Mouse (Mus musculus): Measurements from ENCODE around the gene Rit1. TPM values are rescaled to one million over a fixed set of nuclear protein-coding genes. Genes with fewer than 3 reads are reported as not detected.
"Not testable (repeated sequence)": the region's sequence is repeated elsewhere in the genome, so short reads cannot be mapped to it uniquely, and the experiment has no call there.

Rit1 gene
- total RNA-seq, 2 experiments from 2014 or later, result 49.1 to 49.9 TPM

GRCm38 (mm10) chr3:88719098-88719497 lies 2.5 kb downstream of the Rit1 start:
- intact Hi-C loops (cut with DNase I), result no loop called here
- no peak for DNase-seq (ENCODE audit: low spot score in 2 of 2)

GRCm38 (mm10) chr3:88736556-88736955 lies 19.9 kb downstream of the Rit1 start:
- DNase-seq (ENCODE audit: low spot score in 2 of 2), result no peak
- intact Hi-C loops (cut with DNase I), result loop anchor here (5.0 kb wide), 1 partner anchor 59 kb away; no protein-coding TSS in a partner anchor

- intact Hi-C loops (cut with DNase I), result loop anchor here (2.0 to 5.0 kb wide), 2 partner anchors 61 to 148 kb away; no protein-coding TSS in a partner anchor
- peak; percentile 37 to 43 for DNase-seq (ENCODE audit: low spot score in 2 of 2)
Measured at GRCm38 (mm10) chr3:88738641-88739040, 22.0 kb downstream of the Rit1 start.

GRCm38 (mm10) chr3:88740147-88740546 lies 23.5 kb downstream of the Rit1 start:
- intact Hi-C loops (cut with DNase I), result no loop called here
- DNase-seq (ENCODE audit: low spot score in 2 of 2), result no peak

GRCm38 (mm10) chr3:88745534-88745933 lies 28.9 kb downstream of the Rit1 start:
- intact Hi-C loops (cut with DNase I), result no loop called here
- no peak for DNase-seq (ENCODE audit: low spot score in 2 of 2)

- DNase-seq (ENCODE audit: low spot score in 2 of 2), result no peak
- intact Hi-C loops (cut with DNase I), result no loop called here
Measured at GRCm38 (mm10) chr3:88746139-88746870, 29.7 kb downstream of the Rit1 start.

GRCm38 (mm10) chr3:88746871-88747231 lies 30.2 kb downstream of the Rit1 start:
- intact Hi-C loops (cut with DNase I), result no loop called here
- DNase-seq (ENCODE audit: low spot score in 2 of 2), result no peak

GRCm38 (mm10) chr3:88754283-88754682 lies 37.6 kb downstream of the Rit1 start:
- DNase-seq (ENCODE audit: low spot score in 2 of 2), result no peak
- intact Hi-C loops (cut with DNase I), result no loop called here

GRCm38 (mm10) chr3:88755541-88755940 lies 38.9 kb downstream of the Rit1 start:
- intact Hi-C loops (cut with DNase I), result no loop called here
- no peak for DNase-seq (ENCODE audit: low spot score in 2 of 2)

GRCm38 (mm10) chr3:88756276-88756675 lies 39.6 kb downstream of the Rit1 start:
- peak in 1 of 2 experiments; percentile 41 for DNase-seq (ENCODE audit: low spot score in 2 of 2)
- intact Hi-C loops (cut with DNase I), result no loop called here

GRCm38 (mm10) chr3:88758045-88758500 lies 41.4 kb downstream of the Rit1 start:
- intact Hi-C loops (cut with DNase I), result no loop called here
- peak; percentile 75 to 91 for DNase-seq (ENCODE audit: low spot score in 2 of 2)

GRCm38 (mm10) chr3:88761619-88762018 lies 45.0 kb downstream of the Rit1 start:
- no peak for DNase-seq (ENCODE audit: low spot score in 2 of 2)
- intact Hi-C loops (cut with DNase I), result no loop called here

GRCm38 (mm10) chr3:88762401-88762831 lies 45.8 kb downstream of the Rit1 start:
- no peak for DNase-seq (ENCODE audit: low spot score in 2 of 2)

GRCm38 (mm10) chr3:88771189-88771940 lies 54.7 kb downstream of the Rit1 start:
- peak; percentile 72 to 90 for DNase-seq (ENCODE audit: low spot score in 2 of 2)
- intact Hi-C loops (cut with DNase I), result not testable (repeated sequence)

More at GRCm38 (mm10) chr3:88762401-88762831, 45.8 kb downstream of the Rit1 start:
- intact Hi-C loops (cut with DNase I), result no loop called here

- DNase-seq (ENCODE audit: low spot score in 2 of 2); intact Hi-C loops (cut with DNase I): not testable (repeated sequence)
Measured at GRCm38 (mm10) chr3:88771941-88772280, 55.3 kb downstream of the Rit1 start.

GRCm38 (mm10) chr3:88772399-88772798 lies 55.8 kb downstream of the Rit1 start:
- DNase-seq (ENCODE audit: low spot score in 2 of 2), result peak; percentile 95 to 99
- intact Hi-C loops (cut with DNase I), result not testable (repeated sequence)

GRCm38 (mm10) chr3:88773163-88773562 lies 56.5 kb downstream of the Rit1 start:
- DNase-seq (ENCODE audit: low spot score in 2 of 2); intact Hi-C loops (cut with DNase I): not testable (repeated sequence)

- DNase-seq (ENCODE audit: low spot score in 2 of 2); intact Hi-C loops (cut with DNase I): not testable (repeated sequence)
Measured at GRCm38 (mm10) chr3:88774939-88775841, 58.6 kb downstream of the Rit1 start, which contains the start of gene Syt11. Syt11 (minus strand) TSS chr3:88775164.
